Mouse (Mus musculus): Measurements from ENCODE around the gene Ror2. TPM values are rescaled to one million over a fixed set of nuclear protein-coding genes. Genes with fewer than 3 reads are reported as not detected.

The Ror2 gene
- polyA plus RNA-seq, 1 experiment from 2014 or later = 44.2 TPM

GRCm38 (mm10) chr13:53274771-53275170 is 11.2 kb downstream of the Ror2 start:
- H3K4me1 ChIP-seq (replicated peaks) = peaks cover 51% of the 10 kb centered on the region
- H3K9ac ChIP-seq (replicated peaks) = no peak overlapping the region
- H3K4me3 ChIP-seq (replicated peaks) = no peak overlapping the region
- no peaks in the 10 kb centered on the region for H3K27me3 ChIP-seq
- no peak overlapping the region for H3K4me2 ChIP-seq
- 66% methylated on average over 1 of the region's 1 CpGs for WGBS
- ATAC-seq (ENCODE audit: insufficient number of reproducible peaks, insufficient read depth, low FRiP score, low TSS enrichment, low read depth) = no peak
- H3K9me3 ChIP-seq = no peaks in the 10 kb centered on the region
- H3K36me3 ChIP-seq = no peaks in the 10 kb centered on the region
- H3K27ac ChIP-seq = peak overlapping the region; percentile 0; the same call in 1 of the 2 replicates

DNA sequence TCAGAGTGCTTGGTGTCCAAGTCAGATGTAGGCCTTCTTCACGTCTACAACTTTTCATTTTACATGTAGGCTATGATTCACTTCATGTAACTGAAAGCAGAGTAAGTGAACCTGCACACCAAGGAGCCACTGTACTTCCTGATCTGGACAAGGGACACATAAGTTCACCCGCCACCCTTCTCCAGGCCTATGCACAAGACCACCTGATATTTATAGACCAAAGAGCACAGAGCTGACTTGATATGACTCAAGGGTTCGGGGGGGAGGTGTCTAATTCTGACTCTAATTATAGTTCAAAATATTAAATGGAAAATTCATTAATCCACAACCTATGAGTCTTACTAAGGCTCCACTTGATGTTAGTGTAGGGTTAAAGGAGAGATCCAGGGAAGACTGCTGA is 14.3 kb downstream of the Ror2 start:
- H3K9me3 ChIP-seq = no peaks in the 10 kb centered on the region
- H3K27me3 ChIP-seq = no peaks in the 10 kb centered on the region
- H3K9ac ChIP-seq (replicated peaks) = no peak overlapping the region
- no peak overlapping the region for H3K27ac ChIP-seq
- no peak overlapping the region for H3K4me3 ChIP-seq (replicated peaks)
- no peak overlapping the region for H3K4me2 ChIP-seq
- no peaks in the 10 kb centered on the region for H3K36me3 ChIP-seq
- peaks cover 46% of the 10 kb centered on the region for H3K4me1 ChIP-seq (replicated peaks)
- ATAC-seq (ENCODE audit: insufficient number of reproducible peaks, insufficient read depth, low FRiP score, low TSS enrichment, low read depth) = no peak
- 93% methylated on average over 3 of the region's 3 CpGs for WGBS

DNA sequence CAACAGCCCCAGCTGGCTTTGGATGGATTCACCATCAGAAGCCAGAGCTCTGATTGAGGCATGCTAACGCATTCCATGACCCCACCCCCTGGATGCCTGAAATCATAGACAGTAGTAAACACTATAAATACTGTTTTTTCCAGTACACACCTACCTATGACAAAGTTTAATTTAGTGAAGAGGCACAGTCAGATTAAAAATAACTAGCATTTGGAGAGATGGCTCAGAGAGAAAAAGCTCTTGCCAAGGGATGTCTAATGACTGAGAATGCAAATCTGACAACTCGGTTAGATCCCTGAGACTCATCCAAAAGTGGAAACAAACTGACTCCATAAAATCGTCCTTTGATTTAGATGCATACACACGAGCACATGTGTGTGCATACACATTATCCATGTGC is 15.4 kb downstream of the Ror2 start:
- Histone ChIP-seq H3K9me3 (no peaks in the 10 kb centered on the region), H3K9ac (replicated peaks) (no peak overlapping the region), H3K36me3 (no peaks in the 10 kb centered on the region), H3K4me2 (no peak overlapping the region), H3K4me3 (replicated peaks) (no peak overlapping the region), H3K27ac (no peak overlapping the region), H3K4me1 (replicated peaks) (peaks cover 46% of the 10 kb centered on the region), H3K27me3 (no peaks in the 10 kb centered on the region)
- ATAC-seq (ENCODE audit: insufficient number of reproducible peaks, insufficient read depth, low FRiP score, low TSS enrichment, low read depth) = no peak
- 82% methylated on average over 4 of the region's 4 CpGs for WGBS

DNA sequence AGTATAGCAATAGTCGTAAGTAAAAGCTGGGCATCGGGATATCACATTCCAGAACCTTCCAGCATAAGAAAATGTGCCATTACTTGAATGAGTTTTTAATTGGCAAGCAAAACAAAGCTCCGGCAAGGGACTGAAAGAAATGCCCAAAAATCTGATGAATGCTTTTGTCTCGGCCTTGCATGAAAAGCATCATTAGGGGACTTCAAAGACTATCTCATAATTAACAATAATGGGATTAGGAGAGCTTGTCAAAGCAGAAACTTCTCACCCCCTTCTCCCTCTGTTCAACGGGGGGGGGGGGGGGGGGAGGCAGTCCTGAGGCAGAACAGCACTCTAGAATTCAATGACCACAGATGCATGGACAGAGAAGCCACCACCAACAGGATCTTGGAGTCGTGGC is 17.4 kb downstream of the Ror2 start:
- H3K27ac ChIP-seq = no peak overlapping the region
- ATAC-seq (ENCODE audit: insufficient number of reproducible peaks, insufficient read depth, low FRiP score, low TSS enrichment, low read depth) = no peak
- no peak overlapping the region for H3K4me3 ChIP-seq (replicated peaks)
- no peaks in the 10 kb centered on the region for H3K27me3 ChIP-seq
- H3K4me2 ChIP-seq = no peak overlapping the region
- H3K9ac ChIP-seq (replicated peaks) = no peak overlapping the region
- no peaks in the 10 kb centered on the region for H3K36me3 ChIP-seq
- H3K4me1 ChIP-seq (replicated peaks) = peaks cover 48% of the 10 kb centered on the region
- no peaks in the 10 kb centered on the region for H3K9me3 ChIP-seq
- 54% methylated on average over 6 of the region's 6 CpGs for WGBS

- no peaks in the 10 kb centered on the region for H3K36me3 ChIP-seq
- no peak overlapping the region for H3K4me3 ChIP-seq (replicated peaks)
- whole genome bisulfite sequencing = 72% methylated on average over 6 of the region's 6 CpGs
- H3K4me1 ChIP-seq (replicated peaks) = peaks cover 55% of the 10 kb centered on the region
- no peak for ATAC-seq (ENCODE audit: insufficient number of reproducible peaks, insufficient read depth, low FRiP score, low TSS enrichment, low read depth)
- H3K9me3 ChIP-seq = no peaks in the 10 kb centered on the region
- no peak overlapping the region for H3K4me2 ChIP-seq
- no peaks in the 10 kb centered on the region for H3K27me3 ChIP-seq
- no peak overlapping the region for H3K9ac ChIP-seq (replicated peaks)
- H3K27ac ChIP-seq = no peak overlapping the region
These were observed 18.1 kb downstream of the Ror2 start for GRCm38 (mm10) chr13:53267849-53268248.

DNA sequence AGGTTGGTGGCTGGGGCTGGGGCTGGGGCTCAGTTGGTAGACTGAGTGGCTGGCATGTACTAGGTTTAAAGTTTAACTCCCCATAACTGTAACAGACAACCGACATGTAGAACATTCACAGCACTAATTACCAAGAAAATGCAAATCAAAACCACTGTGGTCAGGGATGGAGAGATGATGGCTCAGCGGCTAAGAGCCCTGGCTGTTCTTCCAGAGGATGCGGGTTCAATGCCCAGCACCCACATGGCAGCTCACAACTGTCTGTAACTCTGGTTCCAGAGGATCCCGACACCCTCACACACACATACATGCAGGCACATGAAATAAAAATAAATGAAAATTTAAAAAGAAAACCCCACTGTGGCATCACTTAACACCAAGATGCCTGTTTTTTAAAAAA is 18.8 kb downstream of the Ror2 start:
- no peak overlapping the region for H3K4me3 ChIP-seq (replicated peaks)
- H3K4me1 ChIP-seq (replicated peaks) = peaks cover 62% of the 10 kb centered on the region
- H3K27ac ChIP-seq = peak overlapping the region; percentile 83
- no peaks in the 10 kb centered on the region for H3K27me3 ChIP-seq
- H3K4me2 ChIP-seq = peak overlapping the region; percentile 42
- no peak for ATAC-seq (ENCODE audit: insufficient number of reproducible peaks, insufficient read depth, low FRiP score, low TSS enrichment, low read depth)
- H3K9me3 ChIP-seq = no peaks in the 10 kb centered on the region
- H3K9ac ChIP-seq (replicated peaks) = no peak overlapping the region
- 82% methylated on average over 4 of the region's 4 CpGs for WGBS
- no peaks in the 10 kb centered on the region for H3K36me3 ChIP-seq

GRCm38 (mm10) chr13:53266543-53266951 is 19.4 kb downstream of the Ror2 start:
- H3K4me1 ChIP-seq (replicated peaks) = peaks cover 66% of the 10 kb centered on the region
- H3K4me2 ChIP-seq = peak overlapping the region; percentile 42
- H3K9me3 ChIP-seq = no peaks in the 10 kb centered on the region
- 35% methylated on average over 8 of the region's 8 CpGs for WGBS
- H3K36me3 ChIP-seq = no peaks in the 10 kb centered on the region
- no peak for ATAC-seq (ENCODE audit: insufficient number of reproducible peaks, insufficient read depth, low FRiP score, low TSS enrichment, low read depth)
- H3K9ac ChIP-seq (replicated peaks) = no peak overlapping the region
- no peaks in the 10 kb centered on the region for H3K27me3 ChIP-seq
- H3K4me3 ChIP-seq (replicated peaks) = no peak overlapping the region
- peak overlapping the region; percentile 83 for H3K27ac ChIP-seq

GRCm38 (mm10) chr13:53264896-53265295 is 21.0 kb downstream of the Ror2 start:
- no peak overlapping the region for H3K4me2 ChIP-seq
- no peak overlapping the region for H3K4me3 ChIP-seq (replicated peaks)
- H3K9ac ChIP-seq (replicated peaks) = no peak overlapping the region
- H3K4me1 ChIP-seq (replicated peaks) = peaks cover 81% of the 10 kb centered on the region
- H3K27me3 ChIP-seq = no peaks in the 10 kb centered on the region
- ATAC-seq (ENCODE audit: insufficient number of reproducible peaks, insufficient read depth, low FRiP score, low TSS enrichment, low read depth) = no peak
- H3K36me3 ChIP-seq = no peaks in the 10 kb centered on the region
- 97% methylated on average over 4 of the region's 4 CpGs for WGBS
- H3K9me3 ChIP-seq = no peaks in the 10 kb centered on the region
- H3K27ac ChIP-seq = 0 out of 2 replicates have a peak overlapping the region, but pooled peaks have one; percentile 0

- Histone ChIP-seq H3K9me3 (no peaks in the 10 kb centered on the region), H3K9ac (replicated peaks) (no peak overlapping the region), H3K27me3 (no peaks in the 10 kb centered on the region), H3K27ac (peak overlapping the region; percentile 41; the same call in 1 of the 2 replicates), H3K4me1 (replicated peaks) (peaks cover 89% of the 10 kb centered on the region), H3K4me2 (no peak overlapping the region), H3K4me3 (replicated peaks) (no peak overlapping the region), H3K36me3 (no peaks in the 10 kb centered on the region)
- 62% methylated on average over 16 of the region's 16 CpGs for WGBS
- no peak for ATAC-seq (ENCODE audit: insufficient number of reproducible peaks, insufficient read depth, low FRiP score, low TSS enrichment, low read depth)
These were observed 23.2 kb downstream of the Ror2 start for GRCm38 (mm10) chr13:53262509-53263250.

GRCm38 (mm10) chr13:53261106-53261771 is 24.7 kb downstream of the Ror2 start:
- H3K27ac ChIP-seq = no peak overlapping the region
- no peak overlapping the region for H3K4me3 ChIP-seq (replicated peaks)
- no peak overlapping the region for H3K4me2 ChIP-seq
- H3K27me3 ChIP-seq = no peaks in the 10 kb centered on the region
- no peak overlapping the region for H3K9ac ChIP-seq (replicated peaks)
- H3K9me3 ChIP-seq = no peaks in the 10 kb centered on the region
- H3K4me1 ChIP-seq (replicated peaks) = peaks cover 87% of the 10 kb centered on the region
- no peaks in the 10 kb centered on the region for H3K36me3 ChIP-seq
- ATAC-seq (ENCODE audit: insufficient number of reproducible peaks, insufficient read depth, low FRiP score, low TSS enrichment, low read depth) = no peak; the same call in 1 of the 2 replicates
- WGBS = 66% methylated on average over 8 of the region's 8 CpGs

GRCm38 (mm10) chr13:53258943-53259342 is 27.0 kb downstream of the Ror2 start:
- no peak for ATAC-seq (ENCODE audit: insufficient number of reproducible peaks, insufficient read depth, low FRiP score, low TSS enrichment, low read depth)
- Histone ChIP-seq H3K27me3 (no peaks in the 10 kb centered on the region), H3K4me1 (replicated peaks) (peaks cover 90% of the 10 kb centered on the region), H3K27ac (peak overlapping the region; percentile 26), H3K9ac (replicated peaks) (no peak overlapping the region), H3K4me2 (no peak overlapping the region), H3K36me3 (no peaks in the 10 kb centered on the region), H3K4me3 (replicated peaks) (no peak overlapping the region), H3K9me3 (no peaks in the 10 kb centered on the region)
- 30% methylated on average over 8 of the region's 8 CpGs for WGBS
